Mouse (Mus musculus): Measurements from ENCODE around the gene Cabin1. TPM values are rescaled to one million over a fixed set of nuclear protein-coding genes. Genes with fewer than 3 reads are reported as not detected.

Cabin1 gene
- polyA plus RNA-seq, 1 experiment, result 82.3 TPM

DNA sequence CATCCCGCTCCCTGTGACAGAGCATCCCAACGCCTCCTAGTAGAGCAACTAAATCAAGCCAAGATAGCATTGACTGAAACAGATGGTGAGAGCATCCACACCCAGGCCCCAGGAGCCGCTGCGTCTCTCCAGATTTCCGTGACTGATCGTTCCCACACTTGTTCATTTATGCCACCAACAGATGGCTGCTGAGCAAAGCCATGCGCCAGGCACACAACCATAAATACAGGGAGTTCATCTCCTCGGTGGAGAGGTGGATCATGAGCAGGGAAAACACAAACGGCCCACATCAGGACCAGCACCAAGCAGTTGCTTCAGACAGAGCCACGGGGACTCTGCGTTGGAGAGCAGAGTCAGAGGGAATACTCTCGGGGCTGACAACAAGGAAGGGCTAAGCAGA, 20.8 kb downstream of the Cabin1 start:
- WGBS, result 97% methylated on average over 12 of the region's 12 CpGs
- no peak overlapping the region for H3K4me3 ChIP-seq (ENCODE audit: control insufficient read depth, insufficient read depth, low read length)
- H3K4me1 ChIP-seq (replicated peaks; ENCODE audit: control insufficient read depth, insufficient read depth, low read length), result no peaks in the 10 kb centered on the region
- no peak for DNase-seq
- TF ChIP-seq CTCF (IDR thresholded peaks at IDR 0.05; ENCODE audit: borderline replicate concordance, control insufficient read depth, extremely low read depth, insufficient read depth, low read length, poor library complexity) (no peak), POLR2A (IDR thresholded peaks at IDR 0.05; ENCODE audit: control insufficient read depth, extremely low read depth, insufficient read depth, low read length, poor library complexity) (no peak)
- H3K27me3 ChIP-seq (ENCODE audit: control insufficient read depth, insufficient read depth, low read length), result no peaks in the 10 kb centered on the region
- peaks cover 64% of the 10 kb centered on the region for H3K36me3 ChIP-seq (ENCODE audit: control insufficient read depth, insufficient read depth, low read length)
- no peak overlapping the region for H3K27ac ChIP-seq (ENCODE audit: control insufficient read depth, insufficient read depth, low read length)

DNA sequence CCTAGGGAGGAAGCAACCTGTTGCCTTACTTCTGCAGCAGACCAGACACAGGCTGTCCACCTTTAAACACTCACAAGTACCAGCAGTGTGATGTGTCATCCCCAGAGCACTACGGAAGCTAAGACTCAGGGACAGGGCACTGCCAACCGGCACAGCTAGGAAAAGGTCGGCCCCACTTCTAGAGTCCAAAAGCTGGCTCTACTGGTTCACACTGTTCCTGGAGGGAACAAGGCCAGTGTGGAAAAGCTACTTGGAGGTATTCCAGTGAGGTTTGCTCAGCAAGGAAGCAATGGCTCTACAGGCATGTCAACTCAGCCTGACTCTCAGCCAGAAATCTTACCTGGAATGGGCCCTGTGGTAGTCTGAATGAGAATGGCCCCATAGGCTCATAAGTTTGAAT, 23.3 kb downstream of the Cabin1 start:
- no peak overlapping the region for H3K27ac ChIP-seq (ENCODE audit: control insufficient read depth, insufficient read depth, low read length)
- peaks cover 57% of the 10 kb centered on the region for H3K36me3 ChIP-seq (ENCODE audit: control insufficient read depth, insufficient read depth, low read length)
- no peaks in the 10 kb centered on the region for H3K4me1 ChIP-seq (replicated peaks; ENCODE audit: control insufficient read depth, insufficient read depth, low read length)
- no peak overlapping the region for H3K4me3 ChIP-seq (ENCODE audit: control insufficient read depth, insufficient read depth, low read length)
- 95% methylated on average over 3 of the region's 3 CpGs for WGBS
- DNase-seq, result no peak
- no peak for TF ChIP-seq POLR2A (IDR thresholded peaks at IDR 0.05; ENCODE audit: control insufficient read depth, extremely low read depth, insufficient read depth, low read length, poor library complexity)
- TF ChIP-seq CTCF (IDR thresholded peaks at IDR 0.05; ENCODE audit: borderline replicate concordance, control insufficient read depth, extremely low read depth, insufficient read depth, low read length, poor library complexity), result no peak
- H3K27me3 ChIP-seq (ENCODE audit: control insufficient read depth, insufficient read depth, low read length), result no peaks in the 10 kb centered on the region

DNA sequence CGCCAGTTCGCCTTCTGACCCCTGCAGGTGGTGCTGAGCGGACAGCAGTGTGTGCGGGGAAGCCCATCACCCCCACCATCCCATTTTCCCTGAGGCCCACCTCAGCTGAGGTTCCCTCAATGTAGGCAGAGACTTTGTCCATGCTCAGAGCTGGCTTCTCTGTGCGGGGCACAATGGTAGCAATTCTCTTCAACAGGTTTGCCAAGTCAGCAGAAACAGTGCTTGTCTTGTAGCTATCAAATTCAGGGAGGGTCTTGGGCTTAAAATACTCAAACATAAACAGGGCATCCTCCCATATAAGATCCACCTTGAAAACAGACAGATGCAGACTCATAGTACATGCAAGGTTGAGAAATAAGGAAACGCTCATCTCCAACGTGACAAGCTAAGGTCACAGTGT, 38.7 kb downstream of the Cabin1 start:
- Histone ChIP-seq H3K4me3 (ENCODE audit: control insufficient read depth, insufficient read depth, low read length) (no peak overlapping the region), H3K36me3 (ENCODE audit: control insufficient read depth, insufficient read depth, low read length) (peaks cover 30% of the 10 kb centered on the region), H3K4me1 (replicated peaks; ENCODE audit: control insufficient read depth, insufficient read depth, low read length) (no peaks in the 10 kb centered on the region), H3K27ac (ENCODE audit: control insufficient read depth, insufficient read depth, low read length) (no peak overlapping the region), H3K27me3 (ENCODE audit: control insufficient read depth, insufficient read depth, low read length) (no peaks in the 10 kb centered on the region)
- over 99% methylated on average over 7 of the region's 7 CpGs for WGBS
- TF ChIP-seq CTCF (IDR thresholded peaks at IDR 0.05; ENCODE audit: borderline replicate concordance, control insufficient read depth, extremely low read depth, insufficient read depth, low read length, poor library complexity) (no peak), POLR2A (IDR thresholded peaks at IDR 0.05; ENCODE audit: control insufficient read depth, extremely low read depth, insufficient read depth, low read length, poor library complexity) (no peak)
- no peak for DNase-seq

DNA sequence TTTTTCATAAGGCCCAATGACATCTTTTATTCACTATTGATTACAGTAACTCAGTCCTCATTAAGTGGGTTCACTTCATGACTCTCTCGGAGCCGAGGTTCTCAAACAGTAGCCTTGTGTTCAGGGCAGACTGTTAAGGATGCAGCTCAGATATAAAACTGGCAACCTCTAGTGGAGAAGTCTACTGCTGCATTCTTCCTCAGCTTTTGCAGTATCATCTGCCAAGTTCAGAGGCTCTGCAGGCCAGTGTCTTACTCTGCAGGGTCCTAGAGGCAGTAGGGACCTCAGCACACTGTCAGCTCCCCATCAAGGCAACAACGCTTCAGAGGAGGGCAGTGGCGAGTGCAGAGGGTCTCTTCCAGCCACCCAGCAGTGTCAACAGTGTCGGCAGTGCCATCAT, 43.9 kb downstream of the Cabin1 start:
- H3K4me1 ChIP-seq (replicated peaks; ENCODE audit: control insufficient read depth, insufficient read depth, low read length), result no peaks in the 10 kb centered on the region
- no peaks in the 10 kb centered on the region for H3K27me3 ChIP-seq (ENCODE audit: control insufficient read depth, insufficient read depth, low read length)
- H3K27ac ChIP-seq (ENCODE audit: control insufficient read depth, insufficient read depth, low read length), result no peak overlapping the region
- no peak for DNase-seq
- WGBS, result 97% methylated on average over 5 of the region's 5 CpGs
- no peak overlapping the region for H3K4me3 ChIP-seq (ENCODE audit: control insufficient read depth, insufficient read depth, low read length)
- peaks cover 37% of the 10 kb centered on the region for H3K36me3 ChIP-seq (ENCODE audit: control insufficient read depth, insufficient read depth, low read length)
- TF ChIP-seq POLR2A (IDR thresholded peaks at IDR 0.05; ENCODE audit: control insufficient read depth, extremely low read depth, insufficient read depth, low read length, poor library complexity) (no peak), CTCF (IDR thresholded peaks at IDR 0.05; ENCODE audit: borderline replicate concordance, control insufficient read depth, extremely low read depth, insufficient read depth, low read length, poor library complexity) (no peak)

DNA sequence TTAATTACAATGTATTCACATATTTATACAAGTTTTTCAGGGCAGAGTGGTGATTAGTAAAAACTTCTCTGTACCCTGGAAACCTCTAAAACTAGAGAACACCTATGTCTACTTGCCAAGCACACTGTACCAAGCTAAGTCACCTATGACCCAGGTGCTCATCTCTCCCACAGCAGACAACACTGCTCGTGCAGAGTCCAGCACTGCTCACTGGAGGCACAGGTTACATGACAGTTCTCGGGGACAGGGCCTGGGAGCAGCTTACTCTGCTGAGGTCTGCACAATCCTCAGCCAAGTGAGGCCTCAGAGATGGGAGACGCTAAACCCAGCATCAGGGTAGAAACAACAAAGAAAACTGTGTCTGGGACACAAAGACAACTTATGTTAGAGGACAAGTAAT, 49.3 kb downstream of the Cabin1 start:
- no peak for DNase-seq
- Histone ChIP-seq H3K4me1 (replicated peaks; ENCODE audit: control insufficient read depth, insufficient read depth, low read length) (no peaks in the 10 kb centered on the region), H3K36me3 (ENCODE audit: control insufficient read depth, insufficient read depth, low read length) (peaks cover 40% of the 10 kb centered on the region), H3K4me3 (ENCODE audit: control insufficient read depth, insufficient read depth, low read length) (no peak overlapping the region), H3K27me3 (ENCODE audit: control insufficient read depth, insufficient read depth, low read length) (no peaks in the 10 kb centered on the region), H3K27ac (ENCODE audit: control insufficient read depth, insufficient read depth, low read length) (no peak overlapping the region)
- TF ChIP-seq CTCF (IDR thresholded peaks at IDR 0.05; ENCODE audit: borderline replicate concordance, control insufficient read depth, extremely low read depth, insufficient read depth, low read length, poor library complexity) (no peak), POLR2A (IDR thresholded peaks at IDR 0.05; ENCODE audit: control insufficient read depth, extremely low read depth, insufficient read depth, low read length, poor library complexity) (no peak)
- WGBS, result 97% methylated on average over 3 of the region's 3 CpGs

DNA sequence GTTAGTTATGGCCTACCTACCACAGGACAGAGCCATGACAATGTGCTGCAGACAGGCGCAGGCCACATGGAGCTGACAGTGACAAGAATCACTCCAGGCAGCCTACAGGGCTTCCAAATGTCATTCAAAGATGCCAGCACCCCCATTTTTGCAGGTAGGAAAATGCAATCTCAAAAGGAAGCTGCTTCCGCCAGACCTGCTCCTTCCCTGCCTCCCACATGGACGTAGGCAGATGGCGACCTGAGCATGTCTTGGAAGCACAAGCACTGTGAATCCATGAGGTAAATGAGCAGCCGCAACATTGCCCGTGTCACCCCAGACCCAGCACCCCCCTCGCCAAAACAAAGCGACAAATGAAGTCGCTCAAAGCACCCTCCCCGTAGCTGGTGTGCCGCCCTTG, 51.1 kb downstream of the Cabin1 start:
- Histone ChIP-seq H3K27ac (ENCODE audit: control insufficient read depth, insufficient read depth, low read length) (no peak overlapping the region), H3K4me1 (replicated peaks; ENCODE audit: control insufficient read depth, insufficient read depth, low read length) (no peaks in the 10 kb centered on the region), H3K4me3 (ENCODE audit: control insufficient read depth, insufficient read depth, low read length) (no peak overlapping the region), H3K36me3 (ENCODE audit: control insufficient read depth, insufficient read depth, low read length) (peaks cover 40% of the 10 kb centered on the region), H3K27me3 (ENCODE audit: control insufficient read depth, insufficient read depth, low read length) (no peaks in the 10 kb centered on the region)
- DNase-seq, result no peak
- WGBS, result 98% methylated on average over 11 of the region's 11 CpGs
- TF ChIP-seq CTCF (IDR thresholded peaks at IDR 0.05; ENCODE audit: borderline replicate concordance, control insufficient read depth, extremely low read depth, insufficient read depth, low read length, poor library complexity) (no peak), POLR2A (IDR thresholded peaks at IDR 0.05; ENCODE audit: control insufficient read depth, extremely low read depth, insufficient read depth, low read length, poor library complexity) (no peak)

DNA sequence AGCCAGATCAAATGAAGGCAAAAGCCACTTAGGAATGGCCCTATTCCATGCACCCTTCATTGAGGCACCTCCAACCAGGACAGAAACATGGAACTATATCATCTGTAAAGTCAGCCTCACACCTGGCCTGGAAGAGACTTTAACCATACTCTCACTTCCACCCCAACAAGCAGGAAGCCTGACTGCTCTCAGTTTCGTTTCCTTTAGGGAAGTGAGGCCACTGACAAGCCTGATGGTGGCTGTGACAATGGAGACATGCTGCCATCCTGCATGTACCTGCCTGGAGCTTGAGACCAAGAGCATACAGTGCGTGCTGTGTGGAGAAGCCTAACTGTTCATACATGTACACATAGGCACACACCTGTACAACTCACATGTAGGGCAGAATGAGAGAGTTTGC, 53.9 kb downstream of the Cabin1 start:
- DNase-seq, result no peak
- 85% methylated on average over 2 of the region's 2 CpGs for WGBS
- TF ChIP-seq CTCF (IDR thresholded peaks at IDR 0.05; ENCODE audit: borderline replicate concordance, control insufficient read depth, extremely low read depth, insufficient read depth, low read length, poor library complexity) (no peak), POLR2A (IDR thresholded peaks at IDR 0.05; ENCODE audit: control insufficient read depth, extremely low read depth, insufficient read depth, low read length, poor library complexity) (no peak)
- H3K27me3 ChIP-seq (ENCODE audit: control insufficient read depth, insufficient read depth, low read length), result no peaks in the 10 kb centered on the region
- H3K4me1 ChIP-seq (replicated peaks; ENCODE audit: control insufficient read depth, insufficient read depth, low read length), result no peaks in the 10 kb centered on the region
- no peak overlapping the region for H3K27ac ChIP-seq (ENCODE audit: control insufficient read depth, insufficient read depth, low read length)
- H3K4me3 ChIP-seq (ENCODE audit: control insufficient read depth, insufficient read depth, low read length), result no peak overlapping the region
- peaks cover 26% of the 10 kb centered on the region for H3K36me3 ChIP-seq (ENCODE audit: control insufficient read depth, insufficient read depth, low read length)

Measured in thymus, adult 2 months (tissue).